In genomic region chr13:37457007-37457827, GRCm38 (mm10) we compare ENCODE assay signal across 8 mouse cellular contexts.
A peak's percentile ranks its signal among the peaks of the same experiment; 100 is the strongest.
DNase-seq lines count a peak whose midpoint lies in the region; ATAC-seq lines count a peak whose summit lies in the region.

No protein-coding gene starts in this region.

- peak overlapping the region; percentile 74 for H3K27ac ChIP-seq in stomach, embryonic 14.5 days (ENCODE audit: low read length)

- intact Hi-C loops in heart, postnatal 14 days (cut with DNase I): no loop called here

- no peaks in the 10 kb centered on the region for H3K9me3 ChIP-seq in stomach, embryonic 14.5 days (ENCODE audit: control insufficient read depth, low read depth, low read length)

- DNase-seq in layer of hippocampus, adult 11-12 months (ENCODE audit: low spot score): peak; percentile 50
- no peak for DNase-seq in layer of hippocampus, adult 9-10 months (ENCODE audit: low spot score)
- DNase-seq in heart, postnatal 14 days: peak; percentile 65 to 74
- DNase-seq in layer of hippocampus, adult 8-10 months (ENCODE audit: low spot score in 2 of 2): peak; percentile 54 to 60
- DNase-seq in lung, postnatal 25 days (ENCODE audit: low spot score): peak; percentile 94
- no peak for DNase-seq in natural killer cell, adult 2 months (ENCODE audit: low spot score in 2 of 2)

- no peak overlapping the region for H3K9ac ChIP-seq in stomach, embryonic 14.5 days (replicated peaks; ENCODE audit: low read depth, low read length)

- WGBS in stomach, embryonic 14.5 days: 24% methylated on average over 11 of the region's 11 CpGs

- H3K4me3 ChIP-seq in stomach, embryonic 14.5 days (ENCODE audit: low read depth, low read length): no peak overlapping the region

- no peaks in the 10 kb centered on the region for H3K27me3 ChIP-seq in stomach, embryonic 14.5 days (ENCODE audit: control insufficient read depth, insufficient read depth, low read length)

- H3K4me1 ChIP-seq in stomach, embryonic 14.5 days (ENCODE audit: control insufficient read depth, insufficient read depth, low read length): peaks cover 42% of the 10 kb centered on the region

- no peaks in the 10 kb centered on the region for H3K36me3 ChIP-seq in stomach, embryonic 14.5 days (ENCODE audit: control insufficient read depth, insufficient read depth, low read length)

- 0 out of 2 replicates have a peak, but pooled peaks have one; percentile 1 for ATAC-seq in common myeloid progenitor, adult 5-6 weeks (replicated peaks; ENCODE audit: low read depth, poor library complexity, severe bottlenecking)
- ATAC-seq in stomach, embryonic 14.5 days (ENCODE audit: insufficient number of reproducible peaks, insufficient read depth, low FRiP score, low read depth): peak; percentile 85

- H3K4me2 ChIP-seq in stomach, embryonic 14.5 days (replicated peaks; ENCODE audit: low read depth, low read length): no peak overlapping the region

Comparison
In these comparisons a context has a peak if more than half of its experiments do, and no peak if none do; other contexts are left out.
1. DNase-seq: peak in layer of hippocampus, adult 11-12 months (single experiment), heart, postnatal 14 days (2 of 2), layer of hippocampus, adult 8-10 months (2 of 2) and lung, postnatal 25 days (single experiment); none in layer of hippocampus, adult 9-10 months (single experiment) and natural killer cell, adult 2 months (0 of 2).